Mouse (Mus musculus) CD4-positive, CD25-positive, alpha-beta regulatory T cell, adult 4 months (primary cell): Measurements from ENCODE around the gene Banp. TPM values are rescaled to one million over a fixed set of nuclear protein-coding genes. Genes with fewer than 3 reads are reported as not detected.

Source experiments
- ATAC-seq: one replicate; pipeline ENCODE4 v1.8.0; 2017
- polyA plus RNA-seq, 2 experiments: library from polyadenylated mRNA; unstranded; fragments of 100-300 nt; shearing (Covaris generic); gene quantifications; one replicate each; pipeline ENCODE4 v1.2.1; 2017

Gene Banp
- polyA plus RNA-seq, 2 experiments from 2014 or later: 34.5 to 47.5 TPM

DNA sequence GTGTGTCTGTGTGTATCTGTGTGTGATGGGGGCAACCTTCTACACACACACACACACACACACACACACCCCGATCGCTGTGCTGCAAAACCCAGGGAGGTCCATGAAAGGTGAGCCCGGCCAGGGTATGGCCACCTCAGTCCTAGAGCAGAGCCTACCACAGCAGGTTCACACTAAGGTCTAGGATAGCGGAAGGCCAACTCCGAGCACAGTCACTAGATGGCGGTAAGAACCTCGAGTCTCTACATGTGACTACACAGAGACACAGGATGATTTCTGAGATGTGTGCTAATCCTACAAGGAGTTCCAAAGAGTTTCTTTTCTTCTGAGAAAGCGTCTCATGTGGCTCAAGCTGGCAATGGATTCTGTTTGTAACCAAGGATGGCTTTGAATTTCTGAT is 22.2 kb upstream of the Banp start:
- peak; percentile 71 for ATAC-seq

- ATAC-seq: no peak
These were observed 19.5 kb upstream of the Banp start for GRCm38 (mm10) chr8:121930047-121930446.

GRCm38 (mm10) chr8:121931571-121931970 is 18.0 kb upstream of the Banp start:
- no peak for ATAC-seq

DNA sequence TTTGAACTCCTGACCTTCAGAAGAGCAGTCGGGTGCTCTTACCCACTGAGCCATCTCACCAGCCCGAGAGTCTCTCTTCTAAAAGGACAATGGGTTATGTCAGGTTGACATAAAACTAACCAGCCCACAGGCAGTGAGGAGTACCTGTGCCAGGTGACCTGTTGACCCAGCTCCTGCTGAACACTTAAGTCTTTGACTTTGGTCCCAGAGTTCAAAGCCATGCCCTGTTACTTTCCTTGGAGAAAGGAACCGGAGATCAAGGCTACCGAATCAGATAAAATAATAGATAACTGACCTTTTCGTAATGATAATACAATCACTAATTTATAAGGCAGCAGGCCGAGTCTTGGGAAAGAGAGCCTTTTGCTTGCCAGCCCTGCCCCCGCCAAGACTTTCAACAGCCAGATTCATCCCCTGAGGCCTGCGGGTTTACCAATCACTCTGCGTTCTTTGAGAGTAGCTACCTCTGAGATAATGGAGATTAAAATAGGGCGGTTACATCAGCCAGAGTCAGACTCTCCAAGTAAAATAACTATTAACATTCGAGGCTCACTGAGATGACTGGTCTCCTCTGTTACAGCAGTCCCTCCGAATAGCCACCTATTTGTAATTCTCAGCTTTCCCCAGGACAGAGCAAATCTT is 17.4 kb upstream of the Banp start:
- no peak for ATAC-seq

DNA sequence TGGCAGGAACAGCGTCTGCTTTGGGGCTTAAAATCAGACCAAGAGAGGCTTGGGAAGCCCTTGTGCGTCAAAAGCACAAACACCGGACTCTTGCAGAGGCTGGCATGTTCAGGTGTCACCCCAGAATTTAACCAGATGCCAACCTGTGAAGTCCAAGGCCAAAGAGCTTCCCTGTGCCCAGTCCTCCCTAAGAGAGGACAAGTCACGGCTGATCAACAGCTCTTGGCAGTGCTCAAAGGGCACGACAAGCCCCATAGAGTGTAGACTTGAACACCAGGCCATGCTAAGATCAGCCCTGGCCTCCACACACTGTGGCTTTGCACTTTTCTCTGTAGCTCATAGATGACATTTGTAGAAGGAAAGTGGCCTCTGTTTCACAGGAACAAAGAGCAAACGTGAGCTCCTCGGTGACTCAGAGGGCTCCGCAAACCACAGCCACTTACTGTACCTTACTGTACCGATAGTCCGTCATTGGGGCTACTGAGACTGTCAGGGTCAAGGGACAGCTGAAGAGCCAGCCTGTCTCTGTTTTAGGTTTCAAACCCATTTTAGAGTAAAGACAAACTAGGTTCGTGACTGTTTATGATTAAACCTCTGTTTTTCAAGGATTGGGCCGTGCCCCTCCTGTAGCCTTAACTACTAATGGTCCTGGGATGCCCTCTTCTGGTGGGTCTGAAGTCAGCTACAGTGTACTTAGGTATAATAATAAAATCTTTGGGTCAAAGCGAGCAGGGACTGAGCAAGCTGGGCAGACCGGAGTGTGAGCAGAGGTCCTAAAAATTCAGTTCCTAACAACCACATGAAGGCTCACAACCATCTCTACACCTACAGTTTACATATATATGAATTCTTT is 16.7 kb upstream of the Banp start:
- ATAC-seq: no peak

DNA sequence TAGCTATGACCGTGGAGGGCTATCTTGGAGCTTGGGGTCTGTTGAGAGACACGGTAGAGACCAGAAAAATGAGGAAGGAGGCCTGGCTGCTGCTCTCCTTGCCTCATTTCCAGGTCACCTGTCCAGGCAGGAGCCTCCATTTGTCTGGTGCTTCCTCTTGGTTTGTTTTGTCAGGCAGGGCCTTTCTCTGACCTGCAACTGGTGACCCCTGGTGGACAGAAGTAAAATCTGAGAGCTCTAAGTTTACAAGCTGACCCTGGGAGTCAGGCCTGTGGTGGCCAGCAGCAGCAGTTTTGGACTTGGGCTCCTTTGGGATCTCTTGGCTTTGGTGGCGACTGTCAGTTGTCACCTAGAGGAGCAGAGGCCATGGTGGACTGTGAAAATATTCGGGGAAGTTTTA is 15.0 kb upstream of the Banp start:
- ATAC-seq: no peak

DNA sequence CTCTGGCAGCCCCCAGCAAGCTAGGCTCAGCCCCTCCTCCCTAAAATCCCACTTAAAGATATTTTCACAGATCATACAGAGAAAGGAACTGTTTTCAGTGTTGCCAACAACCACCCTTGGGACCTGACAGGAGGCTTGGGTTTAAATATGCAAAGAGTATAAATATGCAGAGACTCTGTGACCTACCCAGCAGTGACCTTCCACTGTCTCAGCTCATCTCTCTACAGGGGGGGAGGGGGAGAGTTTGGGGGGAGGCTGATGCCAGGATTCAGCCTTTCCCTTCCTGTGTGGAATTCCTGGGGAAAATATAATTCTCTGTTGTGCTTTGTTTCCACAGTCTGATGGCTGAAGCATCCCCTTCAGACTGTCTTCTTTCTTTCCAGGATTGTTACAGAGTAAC is 14.6 kb upstream of the Banp start:
- ATAC-seq: no peak

- no peak for ATAC-seq
These were observed 13.9 kb upstream of the Banp start for GRCm38 (mm10) chr8:121935341-121936294.

- no peak for ATAC-seq
These were observed 13.2 kb upstream of the Banp start for GRCm38 (mm10) chr8:121936391-121936790.

GRCm38 (mm10) chr8:121938732-121939131 is 10.8 kb upstream of the Banp start:
- ATAC-seq: no peak

DNA sequence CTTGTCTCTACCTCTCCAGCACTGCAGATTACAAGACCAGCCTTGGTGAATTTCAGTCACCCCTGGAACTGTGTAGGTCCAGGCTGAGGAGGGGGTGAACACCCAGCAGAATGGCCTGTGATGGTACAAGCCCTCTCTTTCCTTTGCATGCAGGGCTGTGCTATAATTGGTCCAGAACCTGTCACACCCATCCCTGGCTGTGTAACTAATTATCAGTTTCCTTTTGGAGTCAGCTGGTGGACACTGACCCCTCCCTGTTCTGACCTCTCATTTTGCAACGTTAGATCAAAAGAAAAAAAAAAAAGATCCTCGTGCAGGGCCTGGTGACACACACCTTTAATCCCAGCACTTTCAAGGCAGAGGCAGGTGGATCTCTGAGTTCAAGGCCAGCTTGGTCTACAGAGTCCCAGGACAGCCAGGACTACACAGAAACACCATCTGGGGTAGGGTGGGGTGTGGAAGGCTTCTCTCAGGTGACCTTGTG is 6.5 kb upstream of the Banp start:
- ATAC-seq: no peak

GRCm38 (mm10) chr8:121943716-121944115 is 5.8 kb upstream of the Banp start:
- ATAC-seq: no peak

- ATAC-seq: no peak
These were observed 4.7 kb upstream of the Banp start, which contains the start of gene Car5a for GRCm38 (mm10) chr8:121944831-121945230. Gene Car5a (minus strand): TSS chr8:121944904.

- ATAC-seq: no peak
These were observed 3.2 kb upstream of the Banp start for GRCm38 (mm10) chr8:121946351-121946750.

DNA sequence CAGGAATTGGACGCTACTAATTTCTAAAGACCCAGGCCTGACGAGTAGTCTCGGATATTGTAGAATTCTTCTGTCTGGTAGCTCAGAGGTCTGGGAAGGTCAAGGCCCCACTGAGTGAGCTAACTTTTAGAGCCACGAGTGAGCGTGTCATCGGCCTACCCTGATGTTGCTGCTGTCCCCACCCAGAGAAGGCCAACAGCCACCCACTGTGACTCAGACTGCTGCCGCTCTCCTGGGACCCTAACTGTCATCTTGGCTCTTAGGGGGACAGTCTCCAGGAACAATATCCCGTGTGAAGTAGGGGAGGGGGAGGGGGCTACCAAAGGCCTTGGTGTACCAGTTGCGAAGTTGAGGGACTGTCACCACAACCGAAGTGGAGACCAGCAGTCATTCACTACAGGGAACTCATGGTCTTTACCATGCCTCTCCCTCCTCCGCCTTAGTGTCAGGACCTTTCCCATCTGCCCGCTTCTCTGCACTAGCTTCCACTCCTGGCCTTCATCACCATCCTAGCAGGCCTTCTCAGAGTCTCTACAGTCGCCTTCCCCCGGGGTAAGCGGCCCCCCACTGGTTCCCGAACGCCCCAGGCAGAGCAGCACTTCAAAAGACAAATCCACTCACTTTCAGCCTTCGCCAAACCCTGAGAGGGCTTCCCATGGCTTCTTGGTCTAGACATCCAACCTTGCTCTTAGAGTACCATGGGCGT is 2.4 kb upstream of the Banp start:
- no peak for ATAC-seq

- ATAC-seq: peak; percentile 15
These were observed 1.8 kb upstream of the Banp start for GRCm38 (mm10) chr8:121947753-121948141.

- no peak for ATAC-seq
These were observed 1.0 kb upstream of the Banp start for GRCm38 (mm10) chr8:121948321-121949145.

DNA sequence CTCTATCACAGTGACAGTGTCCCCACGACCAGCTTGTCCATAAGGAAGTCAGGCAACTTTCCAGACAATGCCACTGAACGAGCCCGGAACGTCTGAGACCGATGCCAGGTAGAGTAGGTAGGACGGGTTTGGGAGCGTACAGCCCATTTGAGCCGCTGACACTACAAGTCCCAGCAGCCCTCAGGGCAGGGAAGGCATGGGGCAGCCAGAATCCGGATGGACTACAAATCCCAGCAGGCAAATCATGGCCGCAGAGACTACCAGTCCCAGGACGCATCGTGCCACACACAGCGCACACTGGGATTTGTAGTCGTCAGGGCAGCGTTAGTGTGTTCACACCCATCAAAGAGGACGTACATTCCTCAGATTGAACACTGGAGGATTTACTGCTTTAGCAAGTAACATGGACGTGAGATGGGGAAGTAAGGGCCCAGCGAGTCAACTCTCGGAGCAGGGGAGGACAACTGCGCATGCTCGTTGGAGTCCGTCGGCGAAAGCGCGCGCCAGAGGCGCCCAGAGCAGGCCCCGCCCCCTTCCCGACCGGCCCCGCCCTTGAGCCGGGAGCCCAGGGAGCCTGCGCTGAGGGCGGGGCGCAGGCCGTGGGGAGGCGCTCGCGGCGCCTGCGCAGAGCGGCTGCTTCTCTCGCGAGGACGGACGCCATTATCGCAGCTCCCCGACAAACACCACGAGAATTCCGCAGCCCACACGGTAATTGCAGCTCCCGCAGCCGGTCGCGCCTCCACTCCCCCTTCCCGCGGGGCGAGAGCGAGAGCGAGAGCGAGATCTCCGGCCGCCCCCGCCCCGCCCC is 595 bp downstream of the Banp start:
- peak; percentile 89 for ATAC-seq

DNA sequence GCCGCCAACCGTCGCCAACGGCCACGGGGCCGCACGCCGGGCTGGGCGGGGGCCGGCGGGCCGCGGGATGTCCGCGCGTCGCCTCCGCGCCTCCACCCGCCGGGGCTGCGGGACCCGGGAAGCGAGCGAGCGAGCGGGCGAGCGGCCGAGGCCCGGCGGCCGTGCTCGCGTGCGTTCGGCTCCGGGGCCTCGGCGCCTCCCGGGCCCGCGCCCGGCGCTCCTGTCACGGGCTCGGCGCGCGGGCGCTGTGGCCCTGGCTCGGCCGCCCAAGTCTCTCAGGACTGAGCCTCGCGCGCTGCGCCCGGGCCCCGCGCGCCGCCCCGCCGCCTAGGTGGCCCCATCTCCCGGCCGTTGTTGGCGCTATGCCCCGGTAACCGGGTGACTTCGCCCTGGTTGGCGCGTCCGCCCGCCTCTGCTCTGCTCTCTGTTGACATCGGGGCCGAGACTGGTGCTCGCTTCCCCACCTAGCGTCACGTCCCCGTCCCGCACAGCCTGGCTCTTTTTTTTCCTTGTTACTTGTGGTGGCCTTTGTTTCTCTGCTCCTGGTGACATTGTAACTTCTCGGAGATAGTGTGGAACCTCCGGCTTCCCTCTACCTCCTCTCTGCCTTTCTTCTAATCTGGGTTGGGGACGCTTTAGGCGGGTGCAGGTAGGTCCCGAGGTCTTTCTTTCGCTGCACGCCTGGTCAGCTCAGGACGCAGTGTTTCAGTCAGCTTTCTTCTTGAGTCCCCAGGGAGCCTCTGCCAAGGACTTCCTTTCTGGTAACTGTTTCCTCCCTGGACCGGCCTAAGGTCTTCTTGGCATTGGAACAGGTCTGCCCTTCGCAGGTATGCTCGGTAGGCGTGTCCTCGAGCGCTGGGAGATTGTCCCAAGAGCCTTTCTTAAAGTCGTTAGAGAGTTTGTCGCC is 1.5 kb downstream of the Banp start:
- peak; percentile 9 for ATAC-seq
